Mouse (Mus musculus) midbrain, embryonic 11.5 days (tissue): ENCODE measurements at regions not wholly inside any gene's neighbourhood (a gene's known extent, or its start where the extent isn't known, plus 50 kb on each side); places are given as distances from the start of the nearest gene placed in this dataset.
A peak's percentile ranks its signal among the peaks of the same experiment; 100 is the strongest.

Source experiments
- ATAC-seq: fragments of 200-750 bp; cut with Nextera tagmentation; 2 replicates; pipeline ENCODE4 v1.8.0; 2017; ENCODE audit warnings: moderate TSS enrichment, moderate library complexity; ENCODE audit not compliant: low FRiP score
- DNase-seq: peaks from one replicate; pipeline ENCODE4 v3.0.0; 2015; ENCODE audit warnings: low spot score; ENCODE audit errors: missing footprints
- H3K27ac ChIP-seq: fragments of 300-500 bp; sonication (generic); 2 replicates; pipeline ENCODE4 v1.5.1; 2014; ENCODE audit warnings: low read depth, low read length
- H3K27me3 ChIP-seq: fragments of 300-500 bp; sonication (generic); 2 replicates; pipeline ENCODE4 v1.6.1; 2014; ENCODE audit warnings: mild to moderate bottlenecking, low read length, moderate library complexity, mixed read lengths; ENCODE audit not compliant: control insufficient read depth, insufficient read depth
- H3K36me3 ChIP-seq: fragments of 300-500 bp; sonication (generic); 2 replicates; pipeline ENCODE4 v1.6.1; 2014; ENCODE audit warnings: mild to moderate bottlenecking, low read length, moderate library complexity, mixed read lengths; ENCODE audit not compliant: control insufficient read depth, insufficient read depth
- H3K4me1 ChIP-seq: fragments of 300-500 bp; sonication (generic); 2 replicates; pipeline ENCODE4 v1.6.1; 2014; ENCODE audit warnings: low read length; ENCODE audit not compliant: control insufficient read depth, insufficient read depth
- H3K4me2 ChIP-seq: fragments of 300-500 bp; sonication (generic); 2 replicates; pipeline ENCODE4 v1.6.1; 2014; ENCODE audit warnings: mild to moderate bottlenecking, moderate library complexity
- H3K4me3 ChIP-seq: fragments of 300-500 bp; sonication (generic); 2 replicates; pipeline ENCODE4 v1.5.1; 2014; ENCODE audit warnings: low read depth, low read length
- H3K9ac ChIP-seq: fragments of 300-500 bp; sonication (generic); 2 replicates; pipeline ENCODE4 v1.6.1; 2014; ENCODE audit warnings: low read length
- H3K9me3 ChIP-seq: fragments of 300-500 bp; sonication (generic); 2 replicates; pipeline ENCODE4 v1.6.1; 2016; ENCODE audit warnings: low read length; ENCODE audit not compliant: control insufficient read depth
- WGBS: fragments of 180-500 bp; shearing (Covaris S2); extraction: QIAGEN DNeasy Blood & Tissue Kit; methylation state at CpG from one replicate; pipeline ENCODE4 v1.1.7; 2014; 5-methylcytosine and 5-hydroxymethylcytosine counted together

- peaks cover 25% of the 10 kb centered on the region for H3K27me3 ChIP-seq
- WGBS, result 84% methylated on average over 3 of the region's 3 CpGs
- H3K4me2 ChIP-seq, result no peak overlapping the region
- H3K9ac ChIP-seq, result no peak overlapping the region
- H3K4me3 ChIP-seq, result no peak overlapping the region
- no peaks in the 10 kb centered on the region for H3K9me3 ChIP-seq
- H3K36me3 ChIP-seq, result no peaks in the 10 kb centered on the region
- no peak overlapping the region for H3K27ac ChIP-seq
- DNase-seq, result no peak
- no peaks in the 10 kb centered on the region for H3K4me1 ChIP-seq
- ATAC-seq, result no peak
These were observed 213.8 kb upstream of the Bmp2 start for GRCm38 (mm10) chr2:133338150-133338549.

GRCm38 (mm10) chr2:133341352-133341751 lies 210.6 kb upstream of the Bmp2 start:
- Histone ChIP-seq H3K4me3 (no peak overlapping the region), H3K36me3 (no peaks in the 10 kb centered on the region), H3K4me1 (no peaks in the 10 kb centered on the region), H3K4me2 (no peak overlapping the region), H3K27me3 (peaks cover 49% of the 10 kb centered on the region), H3K9me3 (no peaks in the 10 kb centered on the region), H3K27ac (no peak overlapping the region), H3K9ac (no peak overlapping the region)
- ATAC-seq (no peak), DNase-seq (no peak)
- WGBS, result 86% methylated on average over 4 of the region's 4 CpGs

DNA sequence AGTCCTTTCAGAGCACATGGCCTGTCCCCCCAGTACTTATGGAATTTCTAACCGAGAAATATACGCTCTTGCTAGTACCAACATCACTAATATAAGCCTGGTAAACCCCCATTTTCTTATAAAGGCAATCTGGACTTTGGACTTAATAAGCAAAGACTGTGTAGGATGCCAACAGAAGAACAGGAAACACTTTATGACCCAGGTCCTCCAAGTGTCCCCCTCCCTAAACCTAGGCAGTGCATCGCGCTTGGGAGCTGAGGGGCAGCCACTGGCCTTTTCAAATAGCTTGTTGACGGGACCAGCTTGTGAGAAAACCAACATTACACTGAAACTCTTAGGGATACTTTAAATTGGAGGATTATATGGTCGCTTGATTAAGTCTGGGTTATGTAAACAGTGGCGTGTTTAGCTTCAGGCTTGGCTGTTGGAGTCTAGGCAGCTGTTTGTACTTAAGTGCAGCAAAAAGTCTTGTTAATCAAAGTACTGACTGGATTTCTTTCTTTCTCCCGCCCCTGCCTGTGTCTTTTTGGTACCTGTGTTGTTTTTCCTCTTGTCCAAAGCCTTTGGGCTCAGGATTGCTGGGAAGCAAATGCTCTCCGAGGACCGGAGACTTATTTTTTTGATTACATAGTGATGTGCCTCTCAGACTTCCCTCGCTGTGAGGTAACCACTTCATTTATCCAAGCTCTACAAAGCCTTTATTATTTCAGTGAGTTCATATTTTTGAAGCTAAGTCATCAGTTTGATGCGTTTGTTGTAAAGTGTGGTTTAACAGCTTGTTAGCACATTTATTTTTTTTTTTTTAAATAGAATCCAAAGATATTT lies 205.8 kb upstream of the Bmp2 start:
- H3K36me3 ChIP-seq, result no peaks in the 10 kb centered on the region
- 30% methylated on average over 12 of the region's 12 CpGs for WGBS
- no peak overlapping the region for H3K27ac ChIP-seq
- no peak for DNase-seq
- no peak overlapping the region for H3K4me3 ChIP-seq
- no peaks in the 10 kb centered on the region for H3K9me3 ChIP-seq
- no peak overlapping the region for H3K4me2 ChIP-seq
- peak; percentile 31; the same call in 1 of the 2 replicates for ATAC-seq
- H3K27me3 ChIP-seq, result peaks cover 74% of the 10 kb centered on the region
- peaks cover 5% of the 10 kb centered on the region for H3K4me1 ChIP-seq
- no peak overlapping the region for H3K9ac ChIP-seq

DNA sequence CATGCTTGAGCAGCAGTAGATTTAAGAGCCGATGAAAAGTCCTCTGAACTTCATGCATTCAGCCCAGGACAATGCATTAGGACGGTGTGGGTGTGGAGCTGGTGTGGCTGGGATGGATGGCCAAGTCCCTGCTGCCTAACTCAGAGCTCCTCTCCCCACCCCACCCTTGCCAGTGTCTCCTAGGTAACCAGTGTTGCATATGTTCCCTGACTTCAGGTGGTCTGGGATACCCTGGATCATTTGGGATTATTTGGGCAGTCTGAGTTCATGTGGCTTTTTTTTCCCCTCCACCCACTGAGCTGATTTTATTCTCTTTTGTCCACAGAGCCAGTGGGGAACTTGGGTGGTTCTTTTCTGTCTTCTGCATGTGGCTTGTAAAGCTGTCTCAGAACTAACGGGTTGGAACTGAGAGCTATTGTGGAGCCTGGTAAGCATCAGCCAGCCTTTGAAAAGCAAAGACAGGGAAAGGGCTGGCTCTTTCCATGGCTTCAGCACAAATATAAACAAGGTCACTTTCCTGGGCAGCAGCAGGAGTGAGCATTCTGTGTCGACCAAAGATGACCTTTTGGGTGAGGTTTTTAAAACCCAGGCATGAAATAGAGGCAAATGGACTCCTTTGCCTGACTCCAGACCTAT lies 205.1 kb upstream of the Bmp2 start:
- 9% methylated on average over 4 of the region's 4 CpGs for WGBS
- H3K4me1 ChIP-seq, result peaks cover 5% of the 10 kb centered on the region
- no peak overlapping the region for H3K4me2 ChIP-seq
- no peak overlapping the region for H3K9ac ChIP-seq
- ATAC-seq (peak; percentile 90), DNase-seq (no peak)
- no peak overlapping the region for H3K27ac ChIP-seq
- H3K36me3 ChIP-seq, result no peaks in the 10 kb centered on the region
- H3K9me3 ChIP-seq, result no peaks in the 10 kb centered on the region
- H3K27me3 ChIP-seq, result peaks cover 74% of the 10 kb centered on the region
- H3K4me3 ChIP-seq, result no peak overlapping the region

DNA sequence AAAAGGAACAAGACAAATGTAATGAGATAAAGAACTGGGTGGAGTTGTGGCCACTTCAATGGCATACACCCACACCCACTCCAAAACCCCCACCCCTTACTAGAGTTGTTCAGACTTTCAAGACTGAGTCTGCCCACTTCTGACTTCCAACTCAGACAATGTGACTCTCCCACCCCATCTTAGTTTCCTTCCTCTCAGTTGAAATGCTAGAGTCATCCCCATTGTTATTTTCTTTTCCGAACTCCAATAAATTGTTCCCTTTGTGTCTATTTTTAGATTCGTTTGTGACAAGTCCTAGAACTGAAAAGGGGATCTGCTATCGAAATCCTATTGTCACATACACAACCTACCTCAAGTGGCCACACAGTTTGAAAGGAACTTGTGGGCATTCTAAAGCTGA lies 200.7 kb upstream of the Bmp2 start:
- peaks cover 5% of the 10 kb centered on the region for H3K4me1 ChIP-seq
- no peak overlapping the region for H3K4me2 ChIP-seq
- WGBS, result 74% methylated on average over 3 of the region's 3 CpGs
- H3K9ac ChIP-seq, result no peak overlapping the region
- ATAC-seq (no peak), DNase-seq (no peak)
- no peaks in the 10 kb centered on the region for H3K9me3 ChIP-seq
- H3K4me3 ChIP-seq, result no peak overlapping the region
- no peaks in the 10 kb centered on the region for H3K36me3 ChIP-seq
- peaks cover 81% of the 10 kb centered on the region for H3K27me3 ChIP-seq
- H3K27ac ChIP-seq, result no peak overlapping the region

DNA sequence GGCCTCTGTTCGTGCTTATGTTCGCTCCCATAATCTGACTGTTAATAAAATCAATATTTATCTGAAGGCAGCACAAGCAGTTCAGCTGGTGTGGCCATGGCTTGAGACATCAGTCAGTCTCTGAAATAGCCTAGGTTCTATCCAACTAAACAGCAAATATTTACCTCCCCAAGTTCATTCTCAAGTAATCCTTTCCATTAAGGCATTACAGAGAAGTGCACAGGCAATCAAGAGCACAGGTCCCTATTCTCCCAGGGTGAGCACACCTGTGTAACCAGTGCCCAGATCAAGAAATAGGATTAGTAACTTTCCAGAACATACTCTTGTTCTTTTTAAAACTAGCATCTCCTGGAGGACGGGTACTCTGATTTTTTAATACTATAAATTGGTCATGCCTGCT lies 199.2 kb upstream of the Bmp2 start:
- Histone ChIP-seq H3K4me3 (no peak overlapping the region), H3K9ac (no peak overlapping the region), H3K4me1 (no peaks in the 10 kb centered on the region), H3K27me3 (peaks cover 86% of the 10 kb centered on the region), H3K4me2 (no peak overlapping the region), H3K27ac (no peak overlapping the region), H3K9me3 (no peaks in the 10 kb centered on the region), H3K36me3 (no peaks in the 10 kb centered on the region)
- 85% methylated on average over 3 of the region's 3 CpGs for WGBS
- DNase-seq (no peak), ATAC-seq (no peak)

- Histone ChIP-seq H3K4me2 (no peak overlapping the region), H3K27ac (no peak overlapping the region), H3K4me3 (no peak overlapping the region), H3K36me3 (no peaks in the 10 kb centered on the region), H3K27me3 (peaks cover 71% of the 10 kb centered on the region), H3K9ac (no peak overlapping the region), H3K4me1 (no peaks in the 10 kb centered on the region), H3K9me3 (no peaks in the 10 kb centered on the region)
- peak; percentile 94 for ATAC-seq
- peak; percentile 91 for DNase-seq
- WGBS, result 26% methylated on average over 4 of the region's 4 CpGs
These were observed 189.1 kb upstream of the Bmp2 start for GRCm38 (mm10) chr2:133362693-133363443.

- Histone ChIP-seq H3K4me2 (no peak overlapping the region), H3K9me3 (no peaks in the 10 kb centered on the region), H3K36me3 (no peaks in the 10 kb centered on the region), H3K4me3 (no peak overlapping the region), H3K27ac (no peak overlapping the region), H3K4me1 (no peaks in the 10 kb centered on the region), H3K9ac (no peak overlapping the region), H3K27me3 (peaks cover 34% of the 10 kb centered on the region)
- ATAC-seq (no peak), DNase-seq (no peak)
- 84% methylated on average over 12 of the region's 12 CpGs for WGBS
These were observed 180.3 kb upstream of the Bmp2 start for GRCm38 (mm10) chr2:133371490-133372215.
